Mouse (Mus musculus): Measurements from ENCODE around the gene Arid4b. TPM values are rescaled to one million over a fixed set of nuclear protein-coding genes. Genes with fewer than 3 reads are reported as not detected.

The Arid4b gene
- polyA plus RNA-seq (2012; rRNA removed) = 4.6 and 5.1 TPM in 2 replicates

DNA sequence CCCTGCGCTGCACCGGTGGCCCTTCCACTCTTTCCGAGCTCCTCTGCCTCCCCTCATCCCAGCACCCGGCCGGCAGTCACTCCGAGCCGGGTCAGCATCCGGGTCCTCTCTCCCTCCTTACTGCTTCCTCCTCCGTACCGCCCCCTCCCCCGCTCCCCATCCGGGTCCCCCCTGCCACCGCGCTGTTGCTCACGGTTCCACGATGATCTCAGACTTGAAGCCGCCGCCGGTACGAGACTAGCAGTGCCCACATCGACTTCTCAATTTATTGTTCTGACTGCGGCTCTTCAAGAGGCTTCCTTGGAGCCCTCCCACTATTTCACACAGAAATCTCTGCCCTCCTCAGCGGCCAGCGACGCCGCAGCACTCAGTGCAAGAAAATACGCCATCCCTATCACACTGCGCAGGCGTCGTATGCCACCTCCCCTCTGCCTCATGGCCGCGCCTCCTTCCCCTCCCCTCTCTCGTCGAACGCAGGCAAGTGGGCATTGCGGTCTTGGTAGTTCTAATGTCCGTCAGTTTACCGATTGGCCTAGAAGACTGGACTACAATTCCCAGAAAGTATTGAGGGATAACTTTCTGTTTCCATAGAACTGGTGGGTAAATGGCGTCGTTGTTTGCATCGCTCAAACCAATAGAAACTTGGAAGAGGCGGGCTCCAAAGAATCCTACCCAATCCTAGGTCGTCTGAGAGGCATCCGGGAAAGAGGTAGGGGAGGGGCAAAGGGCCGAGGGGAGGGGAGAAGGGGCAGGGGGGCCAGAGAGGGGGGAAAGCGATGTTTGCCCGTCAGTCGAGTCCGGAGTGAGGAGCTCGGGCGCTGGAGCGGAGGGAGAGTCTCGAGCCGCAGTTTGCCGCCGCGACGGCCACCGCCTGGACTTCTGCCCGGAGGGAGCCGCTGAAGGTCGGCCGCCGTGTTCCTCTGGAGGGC lies at the start of gene Arid4b, which contains the start of gene Ggps1:
TSS of gene Arid4b (plus strand) at position 220 of the 929 bp plus-strand sequence.
TSS of gene Ggps1 (minus strand) at position 476 of the 929 bp plus-strand sequence.

DNA sequence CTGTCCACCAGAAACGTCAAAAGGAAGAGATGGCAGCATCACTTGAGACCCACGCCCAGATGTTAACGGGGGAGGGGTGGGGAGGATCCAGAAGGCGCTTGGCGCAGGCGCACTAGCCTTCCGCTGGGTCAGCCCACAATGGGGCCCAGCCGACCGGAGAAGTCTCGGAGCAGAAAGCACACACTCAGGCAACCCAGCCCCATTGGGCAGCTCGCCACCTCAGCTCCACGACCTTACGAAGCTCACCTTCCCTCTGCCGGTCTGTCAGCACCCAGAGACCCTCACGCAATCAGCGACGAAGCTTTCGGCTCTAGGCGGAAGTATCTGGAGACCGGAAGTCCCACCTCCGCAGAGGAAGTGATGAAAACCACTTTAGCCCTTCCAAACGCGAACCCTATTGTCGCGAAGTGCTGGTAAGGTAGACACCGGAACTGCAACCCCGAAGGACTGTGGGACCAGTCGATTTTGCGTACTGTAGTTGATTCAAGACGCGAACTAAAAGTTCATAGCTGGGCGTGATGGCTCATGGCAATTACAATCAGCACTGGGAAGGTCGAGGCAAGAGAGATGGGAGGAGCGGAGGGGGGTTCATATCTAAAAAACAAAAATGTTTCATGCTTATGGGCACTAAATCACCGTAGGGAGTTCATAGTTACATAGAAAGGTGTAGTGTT lies 23.6 kb upstream of the Arid4b start, which contains the start of gene Tbce:
TSS of gene Tbce (minus strand) at position 347 of the 674 bp plus-strand sequence.

Other genes starting within 250 kb of the Arid4b start
- gene B3galnt2, start 108.8 kb upstream of the Arid4b start, polyA plus RNA-seq (2012; rRNA removed) = 116 and 180 TPM in 2 replicates
- 9.1 and 10.1 TPM in 2 replicates for gene Tbce, start 23.6 kb upstream of the Arid4b start, polyA plus RNA-seq (2012; rRNA removed)
- 5.4 and 7.2 TPM in 2 replicates for gene Ggps1, start 256 bp downstream of the Arid4b start, polyA plus RNA-seq (2012; rRNA removed)